Comparison of ENCODE assay signal across 12 mouse cellular contexts in the genomic region with DNA sequence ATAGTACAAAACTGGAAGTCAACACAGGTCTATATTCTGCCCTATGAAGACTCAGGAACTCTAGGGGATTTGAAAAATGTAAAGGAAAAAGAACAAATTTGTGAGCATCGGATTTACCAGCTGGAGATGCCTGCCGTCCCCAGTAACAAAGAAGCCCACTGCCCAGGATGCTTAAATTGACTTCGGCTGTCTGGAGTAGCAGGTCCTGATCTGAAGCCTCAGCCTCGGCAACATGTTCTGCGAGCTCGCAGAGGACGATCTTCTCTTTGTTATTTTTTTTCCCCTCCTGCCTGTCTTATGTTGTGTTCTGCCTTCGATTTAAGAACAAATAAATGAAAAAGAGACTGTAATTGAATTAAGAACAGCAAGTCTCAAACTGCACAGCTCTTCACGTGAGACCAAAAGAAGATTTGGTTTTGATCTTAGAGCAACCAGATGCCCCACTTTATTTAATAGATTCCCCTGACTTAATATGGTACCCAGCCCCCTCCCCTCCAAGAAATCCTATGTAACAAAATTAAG.
DNase-seq lines count a peak whose midpoint lies in the region; ATAC-seq lines count a peak whose summit lies in the region.
"Had no signal": no experiment of that assay in that cellular context is flagged by ENCODE, and none has a peak within 500 bp of the region (broad histone marks: within the 10 kb centered on the region; RNA-seq: fewer than 3 reads in every experiment).

No protein-coding gene starts in this region.

- no peak overlapping the region for H3K4me3 ChIP-seq in hindbrain, embryonic 11.5 days (ENCODE audit: low read depth, low read length)
- no peak overlapping the region for H3K4me3 ChIP-seq in hindbrain, embryonic 10.5 days
- no peak overlapping the region for H3K4me3 ChIP-seq in embryonic facial prominence, embryonic 11.5 days (ENCODE audit: low read depth, low read length)
- no peak overlapping the region for H3K4me3 ChIP-seq in forebrain, embryonic 13.5 days
- peak overlapping the region; percentile 13 for H3K4me3 ChIP-seq in midbrain, embryonic 15.5 days

- WGBS in hindbrain, embryonic 11.5 days, result 48% methylated on average over 9 of the region's 9 CpGs
- 37% methylated on average over 9 of the region's 9 CpGs for WGBS in hindbrain, embryonic 10.5 days
- WGBS in embryonic facial prominence, embryonic 11.5 days, result 27% methylated on average over 9 of the region's 9 CpGs
- 10% methylated on average over 9 of the region's 9 CpGs for WGBS in forebrain, embryonic 13.5 days
- 9% methylated on average over 9 of the region's 9 CpGs for WGBS in midbrain, embryonic 15.5 days

- no peaks in the 10 kb centered on the region for H3K4me1 ChIP-seq in hindbrain, embryonic 11.5 days (replicated peaks; ENCODE audit: control insufficient read depth, insufficient read depth, low read length)
- H3K4me1 ChIP-seq in hindbrain, embryonic 10.5 days (replicated peaks), result no peaks in the 10 kb centered on the region
- H3K4me1 ChIP-seq in embryonic facial prominence, embryonic 11.5 days (ENCODE audit: control insufficient read depth, insufficient read depth, low read length), result no peaks in the 10 kb centered on the region
- H3K4me1 ChIP-seq in forebrain, embryonic 13.5 days, result peaks cover 6% of the 10 kb centered on the region; the same call in 1 of the 2 replicates
- no peaks in the 10 kb centered on the region for H3K4me1 ChIP-seq in midbrain, embryonic 15.5 days
- H3K4me1 ChIP-seq: heart, embryonic 10.5 days had no signal

- no peak overlapping the region for H3K27ac ChIP-seq in hindbrain, embryonic 11.5 days (ENCODE audit: low read depth, low read length)
- no peak overlapping the region for H3K27ac ChIP-seq in hindbrain, embryonic 10.5 days
- H3K27ac ChIP-seq in embryonic facial prominence, embryonic 11.5 days (replicated peaks; ENCODE audit: low read depth, low read length), result no peak overlapping the region
- H3K27ac ChIP-seq in forebrain, embryonic 13.5 days, result no peak overlapping the region
- H3K27ac ChIP-seq in midbrain, embryonic 15.5 days, result no peak overlapping the region
- H3K27ac ChIP-seq: heart, embryonic 10.5 days had no signal

- H3K9ac ChIP-seq in hindbrain, embryonic 11.5 days (ENCODE audit: low read depth, low read length), result no peak overlapping the region
- H3K9ac ChIP-seq in embryonic facial prominence, embryonic 11.5 days (replicated peaks; ENCODE audit: low read length), result no peak overlapping the region
- 0 out of 2 replicates have a peak overlapping the region, but pooled peaks have one; percentile 34 for H3K9ac ChIP-seq in forebrain, embryonic 13.5 days
- H3K9ac ChIP-seq in midbrain, embryonic 15.5 days, result no peak overlapping the region

- H3K4me2 ChIP-seq in hindbrain, embryonic 11.5 days (replicated peaks; ENCODE audit: low read depth, low read length), result no peak overlapping the region
- H3K4me2 ChIP-seq in embryonic facial prominence, embryonic 11.5 days (ENCODE audit: low read depth, low read length), result no peak overlapping the region
- H3K4me2 ChIP-seq in forebrain, embryonic 13.5 days, result peak overlapping the region; percentile 45
- H3K4me2 ChIP-seq in midbrain, embryonic 15.5 days, result peak overlapping the region; percentile 41

- H3K9me3 ChIP-seq in hindbrain, embryonic 11.5 days (ENCODE audit: control insufficient read depth, low read length), result no peaks in the 10 kb centered on the region
- H3K9me3 ChIP-seq in hindbrain, embryonic 10.5 days, result no peaks in the 10 kb centered on the region
- H3K9me3 ChIP-seq in embryonic facial prominence, embryonic 11.5 days (replicated peaks; ENCODE audit: control insufficient read depth, low read length), result no peaks in the 10 kb centered on the region
- no peaks in the 10 kb centered on the region for H3K9me3 ChIP-seq in forebrain, embryonic 13.5 days (replicated peaks)
- no peaks in the 10 kb centered on the region for H3K9me3 ChIP-seq in midbrain, embryonic 15.5 days
- H3K9me3 ChIP-seq: heart, embryonic 10.5 days had no signal

- no peaks in the 10 kb centered on the region for H3K36me3 ChIP-seq in hindbrain, embryonic 11.5 days (ENCODE audit: control insufficient read depth, insufficient read depth, low read length)
- H3K36me3 ChIP-seq in hindbrain, embryonic 10.5 days, result no peaks in the 10 kb centered on the region
- H3K36me3 ChIP-seq in embryonic facial prominence, embryonic 11.5 days (replicated peaks; ENCODE audit: control insufficient read depth, insufficient read depth, low read depth, low read length), result no peaks in the 10 kb centered on the region
- H3K36me3 ChIP-seq in forebrain, embryonic 13.5 days (ENCODE audit: poor library complexity, severe bottlenecking), result no peaks in the 10 kb centered on the region
- H3K36me3 ChIP-seq in midbrain, embryonic 15.5 days (replicated peaks), result no peaks in the 10 kb centered on the region
- H3K36me3 ChIP-seq: heart, embryonic 10.5 days had no signal

- peak; percentile 5 for DNase-seq in hindbrain, embryonic 11.5 days (ENCODE audit: low spot score)
- DNase-seq in hindbrain, embryonic 10.5 days (ENCODE audit: low spot score), result no peak
- DNase-seq in embryonic facial prominence, embryonic 11.5 days (ENCODE audit: low spot score), result peak; percentile 47
- no peak for DNase-seq in lung, postnatal 25 days (ENCODE audit: low spot score)
- no peak for DNase-seq in ovary, adult 18-20 months (ENCODE audit: low spot score)
- DNase-seq: cerebellum, adult 18-20 months; kidney, postnatal 25 days; right cerebral cortex, postnatal 25 days had no signal

- ATAC-seq in hindbrain, embryonic 11.5 days (ENCODE audit: low FRiP score), result no peak
- no peak for ATAC-seq in embryonic facial prominence, embryonic 11.5 days (replicated peaks; ENCODE audit: insufficient number of reproducible peaks, low FRiP score, low TSS enrichment, low read depth)
- peak; percentile 45; the same call in 1 of the 2 replicates for ATAC-seq in forebrain, embryonic 13.5 days
- peak; percentile 62; the same call in 1 of the 2 replicates for ATAC-seq in midbrain, embryonic 15.5 days (replicated peaks)
- ATAC-seq: activated CD4-positive, CD25-positive, alpha-beta regulatory T cell, adult 4 months had no signal

- H3K27me3 ChIP-seq in hindbrain, embryonic 11.5 days (ENCODE audit: control insufficient read depth, insufficient read depth, low read length), result no peaks in the 10 kb centered on the region
- no peaks in the 10 kb centered on the region for H3K27me3 ChIP-seq in hindbrain, embryonic 10.5 days (ENCODE audit: insufficient read depth, poor library complexity, severe bottlenecking)
- no peaks in the 10 kb centered on the region for H3K27me3 ChIP-seq in embryonic facial prominence, embryonic 11.5 days (ENCODE audit: control insufficient read depth, insufficient read depth, low read length)
- no peaks in the 10 kb centered on the region for H3K27me3 ChIP-seq in forebrain, embryonic 13.5 days
- H3K27me3 ChIP-seq in midbrain, embryonic 15.5 days (replicated peaks), result no peaks in the 10 kb centered on the region

Comparison
In these comparisons a context has a peak if more than half of its experiments do, and no peak if none do; other contexts are left out.
1. DNase-seq: peak in hindbrain, embryonic 11.5 days (single experiment) and embryonic facial prominence, embryonic 11.5 days (single experiment); none in hindbrain, embryonic 10.5 days (single experiment), lung, postnatal 25 days (single experiment) and ovary, adult 18-20 months (single experiment).
2. ATAC-seq: peak in forebrain, embryonic 13.5 days (single experiment) and midbrain, embryonic 15.5 days (single experiment); none in hindbrain, embryonic 11.5 days (single experiment) and embryonic facial prominence, embryonic 11.5 days (single experiment).
3. H3K4me2 ChIP-seq: peak in forebrain, embryonic 13.5 days (single experiment) and midbrain, embryonic 15.5 days (single experiment); none in hindbrain, embryonic 11.5 days (single experiment) and embryonic facial prominence, embryonic 11.5 days (single experiment).